Mouse (Mus musculus) kidney, postnatal 0 days (tissue): ENCODE measurements around the gene Strn4. TPM values are rescaled to one million over a fixed set of nuclear protein-coding genes. Genes with fewer than 3 reads are reported as not detected.
A peak's percentile ranks its signal among the peaks of the same experiment; 100 is the strongest.

Source experiments
- ATAC-seq: fragments of 200-750 bp; cut with Nextera tagmentation; replicated peaks from 2 replicates; pipeline ENCODE4 v1.8.0; 2017; ENCODE audit warnings: low read depth, moderate number of reproducible peaks, moderate TSS enrichment, moderate library complexity; ENCODE audit not compliant: low FRiP score
- DNase-seq: peaks from one replicate; pipeline ENCODE4 v3.0.0-alpha.2; 2016; ENCODE audit warnings: low spot score
- H3K27ac ChIP-seq: fragments of 300-500 bp; sonication (generic); 2 replicates; pipeline ENCODE4 v1.5.1; 2014; ENCODE audit warnings: mild to moderate bottlenecking
- H3K27me3 ChIP-seq: fragments of 300-500 bp; sonication (generic); 2 replicates; pipeline ENCODE4 v1.6.1; 2014; ENCODE audit warnings: low read length, mixed read lengths; ENCODE audit not compliant: insufficient read depth
- H3K36me3 ChIP-seq: fragments of 300-500 bp; sonication (generic); 2 replicates; pipeline ENCODE4 v1.6.1; 2014; ENCODE audit warnings: low read length, mixed read lengths; ENCODE audit not compliant: insufficient read depth
- H3K4me1 ChIP-seq: fragments of 300-500 bp; sonication (generic); replicated peaks from 2 replicates; pipeline ENCODE4 v1.6.1; 2014; ENCODE audit warnings: antibody characterized with exemption, low read length, mixed read lengths; ENCODE audit not compliant: insufficient read depth
- H3K4me2 ChIP-seq: fragments of 300-500 bp; sonication (generic); 2 replicates; pipeline ENCODE4 v1.6.1; 2014; ENCODE audit warnings: mild to moderate bottlenecking, low read length, moderate library complexity, mixed read lengths
- H3K4me3 ChIP-seq: fragments of 300-500 bp; sonication (generic); replicated peaks from 2 replicates; pipeline ENCODE4 v1.5.1; 2014; ENCODE audit warnings: low read depth, low read length
- H3K9ac ChIP-seq: fragments of 300-500 bp; sonication (generic); 2 replicates; pipeline ENCODE4 v1.6.1; 2014; ENCODE audit warnings: low read depth, low read length
- H3K9me3 ChIP-seq: fragments of 300-500 bp; sonication (generic); replicated peaks from 2 replicates; pipeline ENCODE4 v1.6.1; 2016; ENCODE audit warnings: low read length, inconsistent platforms, mixed read lengths
- CTCF ChIP-seq: IDR thresholded peaks from 2 replicates; pipeline ENCODE4 v1.5.1; 2016; ENCODE audit warnings: antibody characterized with exemption, low read depth, mild to moderate bottlenecking, moderate library complexity
- WGBS: fragments of 180-500 bp; shearing (Covaris S2); extraction: QIAGEN DNeasy Blood & Tissue Kit; methylation state at CpG from one replicate; pipeline ENCODE4 v1.1.7; 2014; 5-methylcytosine and 5-hydroxymethylcytosine counted together
- polyA plus RNA-seq: library from polyadenylated mRNA; unstranded; fragments of >200 nt; fragmentation: Nextera tagmentation; extraction: Ambion mirVana; gene quantifications from 2 replicates; pipeline ENCODE4 v1.2.1, GENCODE M21; 2015

Gene Strn4
- polyA plus RNA-seq, 1 experiment from 2014 or later: 65.4 TPM

DNA sequence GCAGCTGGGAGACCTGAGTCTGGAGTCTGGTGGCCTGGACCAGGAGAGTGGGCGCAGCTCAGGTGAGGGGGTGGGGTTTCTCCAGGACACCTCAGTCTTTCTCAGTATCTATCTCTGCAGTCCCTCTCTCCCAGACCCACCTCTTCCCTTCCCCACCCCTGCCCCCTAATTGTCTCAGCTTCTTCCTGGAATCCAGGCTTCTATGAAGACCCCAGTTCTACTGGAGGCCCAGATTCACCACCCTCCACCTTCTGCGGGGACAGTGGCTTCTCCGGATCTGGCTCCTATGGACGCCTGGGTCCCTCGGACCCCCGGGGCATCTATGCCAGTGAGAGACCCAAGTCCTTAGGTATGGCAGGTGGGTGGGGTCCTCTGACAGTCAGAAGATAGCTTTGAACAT, 67.5 kb downstream of the Strn4 start:
- peaks cover 12% of the 10 kb centered on the region; the same call in 1 of the 2 replicates for H3K9me3 ChIP-seq
- WGBS: 92% methylated on average over 6 of the region's 6 CpGs
- no peak overlapping the region for H3K4me2 ChIP-seq
- DNase-seq: no peak
- no peak for ATAC-seq
- H3K27me3 ChIP-seq: no peaks in the 10 kb centered on the region; the same call in 1 of the 2 replicates
- no peak overlapping the region for H3K9ac ChIP-seq
- peaks cover 6% of the 10 kb centered on the region for H3K4me1 ChIP-seq
- TF ChIP-seq CTCF: no peak
- no peak overlapping the region for H3K4me3 ChIP-seq
- H3K36me3 ChIP-seq: peaks cover 19% of the 10 kb centered on the region; the same call in 1 of the 2 replicates
- no peak overlapping the region for H3K27ac ChIP-seq

DNA sequence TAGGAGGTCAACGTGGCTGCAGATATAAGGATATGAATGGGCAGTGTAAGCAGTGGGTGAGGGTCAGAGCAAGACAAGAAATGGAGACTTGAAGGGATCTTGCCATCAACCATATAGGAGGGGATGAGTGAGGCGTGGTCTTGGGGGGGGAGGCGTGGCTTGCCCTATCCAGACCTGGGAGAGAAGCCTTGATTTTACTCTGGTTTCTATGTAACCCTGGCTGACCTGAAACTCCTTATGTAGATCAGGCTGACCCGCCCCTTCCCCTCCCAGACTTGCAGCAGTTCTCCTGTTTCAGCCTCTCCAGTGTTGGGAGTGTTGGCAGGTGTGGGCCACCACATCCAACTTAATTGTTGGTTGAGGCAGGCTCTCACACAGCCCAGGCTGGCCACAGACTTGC, 68.6 kb downstream of the Strn4 start:
- no peak overlapping the region for H3K4me2 ChIP-seq
- H3K4me1 ChIP-seq: peaks cover 6% of the 10 kb centered on the region
- H3K27me3 ChIP-seq: no peaks in the 10 kb centered on the region; the same call in 1 of the 2 replicates
- H3K4me3 ChIP-seq: no peak overlapping the region
- 79% methylated on average over 4 of the region's 4 CpGs for whole genome bisulfite sequencing
- no peak for TF ChIP-seq CTCF
- H3K27ac ChIP-seq: no peak overlapping the region
- ATAC-seq: no peak
- peaks cover 12% of the 10 kb centered on the region; the same call in 1 of the 2 replicates for H3K9me3 ChIP-seq
- H3K9ac ChIP-seq: no peak overlapping the region
- DNase-seq: no peak
- peaks cover 19% of the 10 kb centered on the region; the same call in 1 of the 2 replicates for H3K36me3 ChIP-seq

DNA sequence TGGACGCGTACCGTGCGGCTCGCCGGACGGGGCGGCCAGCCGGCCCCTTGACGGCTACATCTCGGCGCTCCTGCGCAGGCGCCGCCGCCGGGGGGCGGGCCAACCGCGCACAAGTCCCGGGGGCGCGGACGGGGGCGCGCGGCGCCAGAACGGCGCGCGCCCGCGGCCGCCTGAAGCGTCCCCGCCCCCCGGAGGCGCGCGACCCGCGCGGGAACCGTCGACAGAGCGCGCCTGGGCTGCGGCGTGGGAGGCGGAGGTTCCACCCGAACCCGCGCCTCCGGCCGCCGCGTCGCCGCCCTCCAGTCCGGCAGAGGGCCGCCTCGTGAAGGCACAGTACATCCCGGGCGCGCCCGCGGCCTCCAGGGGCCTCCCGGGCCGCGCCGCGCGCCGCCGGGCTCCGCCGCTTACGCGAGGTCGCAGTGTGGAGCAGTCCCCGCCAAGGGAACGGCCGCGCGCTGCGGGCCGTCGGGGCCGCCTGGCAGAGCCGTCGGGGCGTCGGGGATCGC, 69.6 kb downstream of the Strn4 start:
- Histone ChIP-seq H3K27ac (no peak overlapping the region), H3K4me2 (peak overlapping the region; percentile 41), H3K9ac (no peak overlapping the region), H3K4me3 (peak overlapping the region; percentile 18), H3K9me3 (peaks cover 12% of the 10 kb centered on the region; the same call in 1 of the 2 replicates), H3K27me3 (no peaks in the 10 kb centered on the region; the same call in 1 of the 2 replicates), H3K36me3 (peaks cover 19% of the 10 kb centered on the region; the same call in 1 of the 2 replicates), H3K4me1 (peaks cover 3% of the 10 kb centered on the region)
- peak; percentile 13; the same call in 1 of the 2 replicates for ATAC-seq
- TF ChIP-seq CTCF: no peak
- 26% methylated on average over 92 of the region's 95 CpGs for WGBS
- DNase-seq: no peak

DNA sequence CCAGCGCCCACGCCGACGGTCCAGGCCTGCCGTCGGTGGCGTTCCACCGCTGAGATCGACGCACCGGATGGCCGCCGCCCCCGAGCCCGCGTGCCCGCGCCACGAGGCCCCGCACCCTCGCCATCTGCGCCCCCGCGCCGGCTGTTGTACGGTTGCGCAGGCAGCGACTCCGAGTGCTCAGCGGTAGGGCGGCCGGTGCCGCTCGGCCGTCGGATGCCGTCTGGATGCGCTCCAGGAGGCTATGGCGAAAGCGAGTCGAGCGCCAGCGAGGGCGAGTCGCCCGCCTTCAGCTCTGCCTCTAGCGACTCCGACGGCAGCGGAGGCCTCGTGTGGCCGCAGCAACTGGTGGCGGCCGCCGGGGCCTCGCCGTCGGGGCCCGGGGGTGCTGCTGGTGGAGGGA, 70.2 kb downstream of the Strn4 start:
- H3K4me2 ChIP-seq: no peak overlapping the region
- TF ChIP-seq CTCF: no peak
- H3K27ac ChIP-seq: no peak overlapping the region
- H3K27me3 ChIP-seq: no peaks in the 10 kb centered on the region; the same call in 1 of the 2 replicates
- H3K9me3 ChIP-seq: peaks cover 12% of the 10 kb centered on the region; the same call in 1 of the 2 replicates
- ATAC-seq (no peak), DNase-seq (no peak)
- H3K36me3 ChIP-seq: peaks cover 19% of the 10 kb centered on the region; the same call in 1 of the 2 replicates
- peak overlapping the region; percentile 18; the same call in 1 of the 2 replicates for H3K4me3 ChIP-seq
- H3K4me1 ChIP-seq: no peaks in the 10 kb centered on the region
- WGBS: 62% methylated on average over 59 of the region's 59 CpGs
- H3K9ac ChIP-seq: no peak overlapping the region

Other genes with a start within 250 kb of the Strn4 start
- 10.3 and 10.9 TPM in 2 replicates for gene Arhgap35, start 200.9 kb upstream of the Strn4 start, polyA plus RNA-seq
- gene Ceacam15, start 140.2 kb upstream of the Strn4 start, polyA plus RNA-seq: not detected in 2 replicates
- not detected in 2 replicates for gene Ceacam9, start 94.0 kb upstream of the Strn4 start, polyA plus RNA-seq
- 262 and 263 TPM in 2 replicates for gene Ap2s1, start 77.5 kb upstream of the Strn4 start, polyA plus RNA-seq
- 49.0 and 55.8 TPM in 2 replicates for gene Slc1a5, start 34.5 kb upstream of the Strn4 start, polyA plus RNA-seq
- gene Fkrp, start 843 bp downstream of the Strn4 start, polyA plus RNA-seq: 31.0 and 32.0 TPM in 2 replicates
- gene Prkd2, start 27.0 kb downstream of the Strn4 start, polyA plus RNA-seq: 12.8 and 15.1 TPM in 2 replicates
- gene Dact3, start 59.4 kb downstream of the Strn4 start, polyA plus RNA-seq: 3.7 and 4.3 TPM in 2 replicates
- 7.3 and 8.9 TPM in 2 replicates for gene Gng8, start 75.9 kb downstream of the Strn4 start, polyA plus RNA-seq
- gene Ptgir, start 90.6 kb downstream of the Strn4 start, polyA plus RNA-seq: 2.2 and 2.3 TPM in 2 replicates
- gene Calm3, start 108.2 kb downstream of the Strn4 start, polyA plus RNA-seq: 134 and 136 TPM in 2 replicates
- gene Pnmal2, start 128.8 kb downstream of the Strn4 start, polyA plus RNA-seq: 7.0 and 8.1 TPM in 2 replicates
- 0.28 and 0.33 TPM in 2 replicates for gene Pnmal1, start 143.8 kb downstream of the Strn4 start, polyA plus RNA-seq
- gene Gm42372, start 167.2 kb downstream of the Strn4 start, polyA plus RNA-seq: 0.09 and 0.13 TPM in 2 replicates
- 15.7 and 16.9 TPM in 2 replicates for gene Ccdc8, start 176.8 kb downstream of the Strn4 start, polyA plus RNA-seq
- 82.0 and 95.4 TPM in 2 replicates for gene Ppp5c, start 212.0 kb downstream of the Strn4 start, polyA plus RNA-seq
- 5.1 and 6.1 TPM in 2 replicates for gene Hif3a, start 246.5 kb downstream of the Strn4 start, polyA plus RNA-seq